Mouse (Mus musculus) lung, postnatal 0 days (tissue): ENCODE results near the gene Ccdc124. TPM values are rescaled to one million over a fixed set of nuclear protein-coding genes. Genes with fewer than 3 reads are reported as not detected.
A peak's percentile ranks its signal among the peaks of the same experiment; 100 is the strongest.

Experiments used
- ATAC-seq: fragments of 200-750 bp; cut with Nextera tagmentation; 2 replicates; pipeline ENCODE4 v1.8.0; 2017; ENCODE audit warnings: moderate library complexity
- DNase-seq: peaks from one replicate; pipeline ENCODE4 v3.0.0-alpha.2; 2016; ENCODE audit warnings: low spot score
- H3K27ac ChIP-seq: fragments of 300-500 bp; sonication (generic); 2 replicates; pipeline ENCODE4 v1.5.1; 2014; ENCODE audit warnings: antibody characterized with exemption, mild to moderate bottlenecking, low read length, mixed read lengths
- H3K27me3 ChIP-seq: fragments of 300-500 bp; sonication (generic); replicated peaks from 2 replicates; pipeline ENCODE4 v1.6.1; 2014; ENCODE audit warnings: low read length, mixed read lengths; ENCODE audit not compliant: insufficient read depth
- H3K36me3 ChIP-seq: fragments of 300-500 bp; sonication (generic); 2 replicates; pipeline ENCODE4 v1.6.1; 2014; ENCODE audit warnings: low read length, mixed read lengths; ENCODE audit not compliant: insufficient read depth
- H3K4me1 ChIP-seq: fragments of 300-500 bp; sonication (generic); 2 replicates; pipeline ENCODE4 v1.6.1; 2014; ENCODE audit warnings: antibody characterized with exemption, low read depth, low read length, mixed read lengths; ENCODE audit not compliant: insufficient read depth
- H3K4me2 ChIP-seq: fragments of 300-500 bp; sonication (generic); replicated peaks from 2 replicates; pipeline ENCODE4 v1.6.1; 2014; ENCODE audit warnings: low read depth, mild to moderate bottlenecking, low read length, moderate library complexity, mixed read lengths
- H3K4me3 ChIP-seq: fragments of 300-500 bp; sonication (generic); 2 replicates; pipeline ENCODE4 v1.5.1; 2014; ENCODE audit warnings: low read depth, low read length
- H3K9ac ChIP-seq: fragments of 300-500 bp; sonication (generic); replicated peaks from 2 replicates; pipeline ENCODE4 v1.6.1; 2014; ENCODE audit warnings: low read depth, mild to moderate bottlenecking
- H3K9me3 ChIP-seq: fragments of 300-500 bp; sonication (generic); 2 replicates; pipeline ENCODE4 v1.6.1; 2016; ENCODE audit warnings: low read length, mixed read lengths
- CTCF ChIP-seq: IDR thresholded peaks from 2 replicates; pipeline ENCODE4 v1.5.1; 2016; ENCODE audit warnings: antibody characterized with exemption, mild to moderate bottlenecking
- EP300 ChIP-seq: IDR thresholded peaks from 2 replicates; pipeline ENCODE4 v1.6.1; 2016; ENCODE audit warnings: antibody characterized with exemption, mild to moderate bottlenecking, control low read depth
- whole genome bisulfite sequencing: fragments of 180-500 bp; shearing (Covaris S2); extraction: QIAGEN DNeasy Blood & Tissue Kit; methylation state at CpG from one replicate; pipeline ENCODE4 v1.1.7; 2014; 5-methylcytosine and 5-hydroxymethylcytosine counted together
- polyA plus RNA-seq: library from polyadenylated mRNA; unstranded; fragments of >200 nt; fragmentation: Nextera tagmentation; extraction: Ambion mirVana; gene quantifications from 2 replicates; pipeline ENCODE4 v1.2.1, GENCODE M21; 2015

The Ccdc124 gene
- polyA plus RNA-seq, 1 experiment from 2014 or later = 68.5 TPM

DNA sequence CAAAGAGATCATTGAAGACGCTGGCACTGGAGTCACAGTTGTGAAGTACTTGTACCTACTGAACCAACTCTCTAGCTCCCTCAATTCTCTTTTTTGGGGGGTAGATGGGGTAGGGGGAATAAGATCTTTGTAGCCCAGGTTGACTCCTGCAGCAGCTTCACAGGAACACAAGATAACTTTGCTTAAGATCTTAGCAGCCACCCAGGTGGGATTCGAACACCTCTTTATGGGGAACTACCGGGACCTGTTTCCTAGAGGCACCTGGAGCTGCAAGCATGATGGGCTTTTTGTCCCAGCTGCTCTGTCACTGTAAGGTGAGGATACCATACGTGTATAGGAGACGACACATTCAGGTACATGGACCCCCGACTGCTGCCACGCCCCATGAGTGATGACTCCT lies 7.2 kb downstream of the Ccdc124 start:
- 85% methylated on average over 7 of the region's 7 CpGs for WGBS
- DNase-seq = no peak
- Histone ChIP-seq H3K27ac (no peak overlapping the region), H3K27me3 (peaks cover 28% of the 10 kb centered on the region), H3K9ac (no peak overlapping the region), H3K9me3 (no peaks in the 10 kb centered on the region), H3K36me3 (no peaks in the 10 kb centered on the region), H3K4me3 (no peak overlapping the region), H3K4me1 (peaks cover 29% of the 10 kb centered on the region), H3K4me2 (no peak overlapping the region)
- no peak for ATAC-seq
- no peak for TF ChIP-seq CTCF

DNA sequence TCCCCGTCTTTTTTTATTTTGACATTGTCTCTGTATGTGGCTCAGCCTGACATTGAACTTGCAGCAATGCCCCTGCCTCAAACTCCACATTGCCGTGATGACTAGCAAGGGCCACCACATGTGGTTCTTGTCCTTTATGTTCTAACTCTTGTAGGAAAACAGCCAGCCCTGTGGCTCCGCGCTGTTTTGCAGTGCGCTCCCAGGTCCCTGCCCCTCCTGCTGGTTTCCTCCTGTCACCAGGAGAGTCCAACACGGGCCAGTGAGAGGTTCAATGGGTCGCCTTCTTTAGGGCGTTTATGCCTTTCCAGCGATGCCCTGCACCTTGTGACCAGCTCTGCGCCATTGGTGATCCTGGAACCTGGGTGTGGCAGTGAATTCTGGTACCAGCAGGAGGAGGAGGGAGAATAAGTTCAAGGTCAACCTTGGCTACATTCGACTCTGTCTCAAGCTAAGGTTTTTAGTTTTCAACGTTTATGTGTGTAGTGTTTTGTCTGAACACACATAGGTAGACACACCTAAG lies 7.7 kb downstream of the Ccdc124 start:
- DNase-seq (no peak), ATAC-seq (no peak)
- peak overlapping the region; percentile 40; the same call in 1 of the 2 replicates for H3K9ac ChIP-seq
- H3K4me3 ChIP-seq = peak overlapping the region; percentile 71; the same call in 1 of the 2 replicates
- peak overlapping the region; percentile 75 for H3K4me2 ChIP-seq
- H3K36me3 ChIP-seq = no peaks in the 10 kb centered on the region
- TF ChIP-seq CTCF (peak; percentile 16), EP300 (no peak)
- H3K4me1 ChIP-seq = peaks cover 29% of the 10 kb centered on the region
- H3K27me3 ChIP-seq = peaks cover 33% of the 10 kb centered on the region
- WGBS = 8% methylated on average over 12 of the region's 12 CpGs
- no peak overlapping the region for H3K27ac ChIP-seq
- H3K9me3 ChIP-seq = no peaks in the 10 kb centered on the region

DNA sequence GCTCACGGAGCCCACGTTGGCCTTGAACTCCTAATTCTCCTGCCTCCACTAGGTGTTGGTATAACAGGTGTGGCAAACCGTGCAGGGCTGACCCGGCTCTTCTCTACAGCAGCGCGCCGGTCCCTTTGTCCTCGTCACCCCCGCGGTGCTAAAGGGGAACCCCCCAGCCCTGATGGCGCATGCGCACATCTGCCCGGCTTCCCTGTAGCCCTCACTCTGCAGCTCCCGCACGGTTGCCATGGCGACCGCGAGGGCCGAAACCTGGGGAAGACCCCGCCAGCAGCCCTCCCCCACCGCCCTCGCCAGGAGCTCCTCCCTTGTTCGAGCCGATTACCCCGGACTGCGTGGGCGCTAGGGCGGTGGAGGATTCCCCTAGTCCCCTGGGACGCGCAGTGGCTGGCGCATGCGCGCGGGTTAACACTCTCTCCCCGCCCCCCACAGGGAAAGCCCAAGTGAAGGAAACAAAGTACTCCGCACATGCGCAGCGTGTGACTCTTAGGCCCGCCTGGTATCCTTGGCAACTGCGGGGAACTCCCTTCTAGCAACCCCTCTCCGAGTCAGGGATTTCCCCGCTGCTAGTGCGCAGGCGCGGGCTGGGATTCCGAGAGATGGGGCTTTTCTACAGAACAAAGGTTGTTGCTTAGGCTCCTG lies 8.3 kb downstream of the Ccdc124 start:
- H3K4me3 ChIP-seq = peak overlapping the region; percentile 71
- no peak for TF ChIP-seq EP300
- TF ChIP-seq CTCF = no peak; the same call in 1 of the 2 replicates
- H3K36me3 ChIP-seq = no peaks in the 10 kb centered on the region
- H3K27ac ChIP-seq = peak overlapping the region; percentile 28
- DNase-seq (peak; percentile 100), ATAC-seq (peak; percentile 93)
- H3K4me2 ChIP-seq = peak overlapping the region; percentile 75
- 2% methylated on average over 39 of the region's 46 CpGs for WGBS
- peak overlapping the region; percentile 40; the same call in 1 of the 2 replicates for H3K9ac ChIP-seq
- H3K4me1 ChIP-seq = peaks cover 29% of the 10 kb centered on the region
- peaks cover 34% of the 10 kb centered on the region for H3K27me3 ChIP-seq
- no peaks in the 10 kb centered on the region for H3K9me3 ChIP-seq

DNA sequence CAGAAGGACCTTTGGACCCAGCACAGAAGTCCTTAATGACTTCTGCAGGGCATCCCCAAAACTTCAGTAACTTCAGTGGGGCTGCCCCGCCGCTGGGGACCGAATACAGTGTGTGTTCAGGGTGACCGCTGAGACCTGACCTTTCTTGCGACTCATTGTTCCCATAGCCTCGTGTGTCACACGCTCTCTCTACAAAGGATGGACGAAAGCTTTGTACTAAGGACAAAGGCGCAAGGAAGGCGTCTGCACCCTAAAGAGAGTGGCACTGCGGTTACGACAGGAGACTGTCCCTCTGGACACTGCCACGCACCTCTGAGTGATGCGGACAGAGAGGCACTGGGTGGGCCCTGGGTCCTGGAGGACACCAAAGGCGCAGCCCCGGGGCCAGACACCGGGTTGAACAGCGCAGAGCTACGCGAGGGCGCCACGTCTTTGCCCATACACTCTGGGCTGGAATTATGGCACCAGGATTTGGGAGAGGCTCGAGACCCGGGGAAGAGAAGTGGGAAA lies 9.0 kb downstream of the Ccdc124 start:
- H3K36me3 ChIP-seq = no peaks in the 10 kb centered on the region
- DNase-seq (no peak), ATAC-seq (no peak)
- H3K27me3 ChIP-seq = peaks cover 34% of the 10 kb centered on the region
- TF ChIP-seq CTCF = no peak
- no peak for TF ChIP-seq EP300
- H3K9me3 ChIP-seq = no peaks in the 10 kb centered on the region
- peak overlapping the region; percentile 71 for H3K4me3 ChIP-seq
- WGBS = 1% methylated on average over 24 of the region's 24 CpGs
- H3K4me1 ChIP-seq = peaks cover 29% of the 10 kb centered on the region
- H3K27ac ChIP-seq = no peak overlapping the region
- peak overlapping the region; percentile 75 for H3K4me2 ChIP-seq
- 0 out of 2 replicates have a peak overlapping the region, but pooled peaks have one; percentile 16 for H3K9ac ChIP-seq

DNA sequence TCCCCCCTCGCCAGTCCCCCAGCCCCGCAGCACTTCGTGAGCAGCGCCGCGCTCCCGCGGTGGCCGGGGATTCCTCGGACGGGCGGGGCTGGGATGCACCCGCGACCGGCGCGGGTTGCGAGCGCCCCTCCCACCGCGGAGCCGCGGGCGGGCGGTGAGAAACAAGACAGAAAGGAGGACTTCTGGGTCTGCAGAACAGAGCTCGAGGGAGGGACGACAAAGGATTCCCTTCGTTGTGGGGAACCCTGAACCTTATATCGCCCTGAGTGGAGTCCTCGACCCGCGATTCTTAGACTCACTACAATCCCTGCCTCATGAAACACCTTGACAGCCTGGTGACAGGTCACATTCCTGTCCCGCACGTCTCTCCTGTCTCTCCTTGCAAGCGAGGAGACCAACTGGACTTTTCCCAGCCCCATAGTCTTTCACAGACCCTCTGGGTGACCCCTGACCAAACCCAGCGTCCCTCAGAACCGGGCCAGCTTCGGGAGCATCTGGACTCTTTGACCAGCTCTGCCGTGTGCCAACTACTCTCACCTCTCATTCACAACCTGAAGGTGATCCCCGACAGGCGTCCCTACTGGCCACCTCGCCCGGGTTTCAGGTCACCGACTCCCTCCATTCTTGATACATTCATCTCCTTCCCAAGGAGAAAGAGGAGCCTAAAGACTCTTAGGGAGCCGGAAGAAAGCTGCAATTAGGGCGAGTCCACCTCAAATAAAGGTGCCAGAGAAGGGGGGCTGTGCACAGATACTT lies 9.6 kb downstream of the Ccdc124 start:
- ATAC-seq (no peak), DNase-seq (no peak)
- 2% methylated on average over 42 of the region's 46 CpGs for WGBS
- Histone ChIP-seq H3K36me3 (no peaks in the 10 kb centered on the region), H3K27ac (no peak overlapping the region), H3K27me3 (peaks cover 34% of the 10 kb centered on the region), H3K4me2 (peak overlapping the region; percentile 57), H3K9ac (no peak overlapping the region), H3K4me1 (peaks cover 29% of the 10 kb centered on the region), H3K4me3 (peak overlapping the region; percentile 71), H3K9me3 (no peaks in the 10 kb centered on the region)
- no peak for TF ChIP-seq EP300
- no peak for TF ChIP-seq CTCF
